Mouse (Mus musculus) ES-Bruce4 (cell line): ENCODE measurements around the gene Gab1.

Experiments used
- CTCF ChIP-seq: IDR thresholded peaks from one replicate; pipeline ENCODE4 v1.8.1; 2011; ENCODE audit warnings: low read depth, low read length
- EP300 ChIP-seq: IDR thresholded peaks from 2 replicates; pipeline ENCODE4 v1.6.1; 2011; ENCODE audit warnings: low read depth, low read length; ENCODE audit not compliant: insufficient read depth

GRCm38 (mm10) chr8:80823250-80823649 is 57.1 kb downstream of the Gab1 start:
- no peak for TF ChIP-seq CTCF
- TF ChIP-seq EP300, result no peak
